Mouse (Mus musculus): Measurements from ENCODE around the gene Fam189b. TPM values are rescaled to one million over a fixed set of nuclear protein-coding genes. Genes with fewer than 3 reads are reported as not detected.
A peak's percentile ranks its signal among the peaks of the same experiment; 100 is the strongest.

Fam189b gene
- polyA plus RNA-seq (2012; rRNA removed), result 86.8 and 97.7 TPM in 2 replicates

- Histone ChIP-seq H3K27ac (ENCODE audit: insufficient read depth, low read length) (peak within 1 kb of the TSS; percentile 66), H3K4me3 (replicated peaks; ENCODE audit: insufficient read depth, low read depth, low read length) (peak within 1 kb of the TSS; percentile 69), H3K4me1 (ENCODE audit: control insufficient read depth, insufficient read depth, low read length) (peaks cover 16% of the 10 kb centered on the region), H3K27me3 (ENCODE audit: control insufficient read depth, insufficient read depth, low read length) (no peaks in the 10 kb centered on the region)
- DNase-seq, result peak; percentile 90 to 91
- under 1% methylated on average over 39 of the region's 39 CpGs for WGBS
- TF ChIP-seq CTCF (IDR thresholded peaks at IDR 0.05; ENCODE audit: borderline replicate concordance, insufficient read depth, low read depth, low read length) (no peak), POLR2A (IDR thresholded peaks at IDR 0.05; ENCODE audit: borderline replicate concordance, insufficient read depth, low read length) (peak; percentile 86)
Observed at GRCm38 (mm10) chr3:89183058-89183958, at the start of gene Fam189b. Gene Fam189b (plus strand): TSS chr3:89183143.

GRCm38 (mm10) chr3:89133752-89134151, 49.2 kb upstream of the Fam189b start:
- no peak overlapping the region for H3K27ac ChIP-seq (ENCODE audit: insufficient read depth, low read length)
- no peak for DNase-seq
- TF ChIP-seq CTCF (IDR thresholded peaks at IDR 0.05; ENCODE audit: borderline replicate concordance, insufficient read depth, low read depth, low read length), result no peak
- no peak for TF ChIP-seq POLR2A (IDR thresholded peaks at IDR 0.05; ENCODE audit: borderline replicate concordance, insufficient read depth, low read length)
- H3K4me3 ChIP-seq (replicated peaks; ENCODE audit: insufficient read depth, low read depth, low read length), result no peak overlapping the region
- H3K4me1 ChIP-seq (ENCODE audit: control insufficient read depth, insufficient read depth, low read length), result peaks cover 3% of the 10 kb centered on the region
- H3K27me3 ChIP-seq (ENCODE audit: control insufficient read depth, insufficient read depth, low read length), result no peaks in the 10 kb centered on the region
- 96% methylated on average over 1 of the region's 1 CpGs for WGBS

- Histone ChIP-seq H3K4me1 (ENCODE audit: control insufficient read depth, insufficient read depth, low read length) (peaks cover 3% of the 10 kb centered on the region), H3K27ac (ENCODE audit: insufficient read depth, low read length) (no peak within 1 kb of the TSS), H3K4me3 (replicated peaks; ENCODE audit: insufficient read depth, low read depth, low read length) (no peak within 1 kb of the TSS), H3K27me3 (ENCODE audit: control insufficient read depth, insufficient read depth, low read length) (no peaks in the 10 kb centered on the region)
- no peak for DNase-seq
- 58% methylated on average over 3 of the region's 3 CpGs for WGBS
- TF ChIP-seq CTCF (IDR thresholded peaks at IDR 0.05; ENCODE audit: borderline replicate concordance, insufficient read depth, low read depth, low read length) (no peak), POLR2A (IDR thresholded peaks at IDR 0.05; ENCODE audit: borderline replicate concordance, insufficient read depth, low read length) (no peak)
Observed at GRCm38 (mm10) chr3:89135958-89136357, 47.0 kb upstream of the Fam189b start, which contains the start of gene Pklr. Gene Pklr (plus strand): TSS chr3:89136142.

- H3K27ac ChIP-seq (ENCODE audit: insufficient read depth, low read length), result no peak overlapping the region
- H3K27me3 ChIP-seq (ENCODE audit: control insufficient read depth, insufficient read depth, low read length), result no peaks in the 10 kb centered on the region
- no peak for DNase-seq
- WGBS, result 36% methylated on average over 9 of the region's 9 CpGs
- TF ChIP-seq POLR2A (IDR thresholded peaks at IDR 0.05; ENCODE audit: borderline replicate concordance, insufficient read depth, low read length) (no peak), CTCF (IDR thresholded peaks at IDR 0.05; ENCODE audit: borderline replicate concordance, insufficient read depth, low read depth, low read length) (no peak)
- no peak overlapping the region for H3K4me3 ChIP-seq (replicated peaks; ENCODE audit: insufficient read depth, low read depth, low read length)
- H3K4me1 ChIP-seq (ENCODE audit: control insufficient read depth, insufficient read depth, low read length), result peaks cover 3% of the 10 kb centered on the region
Observed at GRCm38 (mm10) chr3:89136365-89136764, 46.6 kb upstream of the Fam189b start.

GRCm38 (mm10) chr3:89144821-89145220, 38.1 kb upstream of the Fam189b start:
- H3K27me3 ChIP-seq (ENCODE audit: control insufficient read depth, insufficient read depth, low read length), result no peaks in the 10 kb centered on the region
- H3K27ac ChIP-seq (ENCODE audit: insufficient read depth, low read length), result no peak overlapping the region
- 40% methylated on average over 10 of the region's 10 CpGs for WGBS
- no peak overlapping the region for H3K4me3 ChIP-seq (replicated peaks; ENCODE audit: insufficient read depth, low read depth, low read length)
- TF ChIP-seq POLR2A (IDR thresholded peaks at IDR 0.05; ENCODE audit: borderline replicate concordance, insufficient read depth, low read length) (no peak), CTCF (IDR thresholded peaks at IDR 0.05; ENCODE audit: borderline replicate concordance, insufficient read depth, low read depth, low read length) (no peak)
- DNase-seq, result no peak
- no peaks in the 10 kb centered on the region for H3K4me1 ChIP-seq (ENCODE audit: control insufficient read depth, insufficient read depth, low read length)

- WGBS, result 50% methylated on average over 8 of the region's 8 CpGs
- Histone ChIP-seq H3K4me3 (replicated peaks; ENCODE audit: insufficient read depth, low read depth, low read length) (no peak overlapping the region), H3K27ac (ENCODE audit: insufficient read depth, low read length) (no peak overlapping the region), H3K27me3 (ENCODE audit: control insufficient read depth, insufficient read depth, low read length) (no peaks in the 10 kb centered on the region), H3K4me1 (ENCODE audit: control insufficient read depth, insufficient read depth, low read length) (no peaks in the 10 kb centered on the region)
- TF ChIP-seq CTCF (IDR thresholded peaks at IDR 0.05; ENCODE audit: borderline replicate concordance, insufficient read depth, low read depth, low read length), result no peak
- no peak for TF ChIP-seq POLR2A (IDR thresholded peaks at IDR 0.05; ENCODE audit: borderline replicate concordance, insufficient read depth, low read length)
- no peak for DNase-seq
Observed at GRCm38 (mm10) chr3:89145566-89145965, 37.4 kb upstream of the Fam189b start.

- Histone ChIP-seq H3K4me3 (replicated peaks; ENCODE audit: insufficient read depth, low read depth, low read length) (no peak overlapping the region), H3K27ac (ENCODE audit: insufficient read depth, low read length) (no peak overlapping the region), H3K27me3 (ENCODE audit: control insufficient read depth, insufficient read depth, low read length) (no peaks in the 10 kb centered on the region), H3K4me1 (ENCODE audit: control insufficient read depth, insufficient read depth, low read length) (no peaks in the 10 kb centered on the region)
- WGBS, result 34% methylated on average over 26 of the region's 26 CpGs
- TF ChIP-seq POLR2A (IDR thresholded peaks at IDR 0.05; ENCODE audit: borderline replicate concordance, insufficient read depth, low read length) (no peak), CTCF (IDR thresholded peaks at IDR 0.05; ENCODE audit: borderline replicate concordance, insufficient read depth, low read depth, low read length) (no peak)
- DNase-seq, result peak in 1 of 2 experiments; percentile 26
Observed at GRCm38 (mm10) chr3:89147101-89147978, 35.6 kb upstream of the Fam189b start.
